Mouse (Mus musculus): ENCODE data around the gene Tmem120a.

Tmem120a gene

DNA sequence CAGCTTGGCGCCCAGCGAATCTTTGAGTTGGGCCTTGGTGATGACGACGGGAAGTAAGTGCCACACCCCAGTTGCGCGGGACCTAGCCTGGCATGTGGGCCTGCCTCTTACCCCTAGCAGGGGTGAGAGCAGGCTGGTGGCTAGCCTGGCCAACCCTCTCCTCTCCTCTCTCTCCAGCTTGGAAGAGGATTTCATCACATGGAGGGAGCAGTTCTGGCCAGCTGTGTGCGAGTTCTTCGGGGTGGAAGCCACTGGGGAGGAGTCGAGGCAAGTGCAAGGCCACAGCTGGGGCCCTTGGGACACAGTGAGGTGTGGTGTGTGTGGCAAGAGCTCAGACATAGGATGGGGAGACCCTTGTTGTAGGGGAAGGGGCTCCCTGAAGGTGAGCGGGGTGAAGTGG is 13.3 kb downstream of the Tmem120a start:
- DNase-seq = no peak

DNA sequence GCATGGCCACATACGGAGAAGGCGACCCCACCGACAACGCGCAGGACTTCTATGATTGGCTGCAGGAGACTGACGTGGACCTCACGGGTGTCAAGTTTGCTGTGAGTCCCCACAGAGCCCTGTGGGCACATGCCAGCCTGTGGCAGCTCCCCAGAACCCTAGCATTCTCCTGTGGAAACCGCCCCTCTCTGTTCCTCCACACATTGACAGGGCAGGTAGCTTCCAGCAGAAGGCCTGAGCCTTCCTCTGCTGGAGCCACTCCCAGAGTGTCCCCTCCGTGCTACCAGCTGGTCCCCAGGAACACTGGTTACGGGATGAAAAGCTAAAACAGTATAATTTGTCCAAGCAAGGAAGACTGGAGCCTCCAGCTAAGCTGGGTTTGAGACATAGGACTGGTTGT is 14.0 kb downstream of the Tmem120a start:
- DNase-seq = no peak

- no peak for DNase-seq
Measured at GRCm38 (mm10) chr5:135729351-135729750, 14.9 kb downstream of the Tmem120a start.

GRCm38 (mm10) chr5:135728361-135728760 is 15.9 kb downstream of the Tmem120a start:
- DNase-seq = no peak

- DNase-seq = no peak
Measured at GRCm38 (mm10) chr5:135727871-135728270, 16.4 kb downstream of the Tmem120a start.

DNA sequence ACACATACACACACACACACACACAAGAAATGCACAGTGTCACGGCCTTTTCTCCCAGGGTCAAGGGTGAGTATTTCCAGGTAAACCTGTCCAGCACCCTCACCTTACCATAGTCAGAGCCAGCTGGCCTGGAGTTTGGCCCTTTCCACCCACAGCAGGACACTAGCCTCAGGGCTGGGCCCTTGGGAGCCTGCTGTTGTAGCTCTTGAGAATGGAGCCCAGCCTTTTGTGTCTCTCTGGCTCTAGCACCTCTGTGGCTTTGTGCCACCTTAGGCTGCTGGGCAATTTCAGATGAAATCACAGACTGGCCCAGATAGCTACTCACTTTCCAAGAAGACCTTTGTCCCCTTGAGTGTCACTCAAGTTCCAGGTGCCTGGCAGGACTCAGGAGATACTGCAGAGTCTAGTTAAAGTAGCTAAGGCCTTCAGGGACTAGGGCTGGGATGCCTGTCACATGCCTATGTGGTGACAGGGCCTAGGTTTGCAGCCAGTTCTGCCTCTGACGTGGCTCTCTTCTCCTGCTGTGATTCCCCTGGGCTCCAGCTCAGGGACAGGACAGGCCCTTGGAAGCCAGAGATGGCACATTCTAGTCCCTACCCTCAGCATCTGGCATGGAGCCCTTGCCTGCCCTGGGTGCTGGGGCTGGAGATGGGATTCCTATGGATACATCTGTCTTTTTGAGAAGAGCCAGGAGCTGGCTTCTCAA is 17.5 kb downstream of the Tmem120a start:
- no peak for DNase-seq

DNA sequence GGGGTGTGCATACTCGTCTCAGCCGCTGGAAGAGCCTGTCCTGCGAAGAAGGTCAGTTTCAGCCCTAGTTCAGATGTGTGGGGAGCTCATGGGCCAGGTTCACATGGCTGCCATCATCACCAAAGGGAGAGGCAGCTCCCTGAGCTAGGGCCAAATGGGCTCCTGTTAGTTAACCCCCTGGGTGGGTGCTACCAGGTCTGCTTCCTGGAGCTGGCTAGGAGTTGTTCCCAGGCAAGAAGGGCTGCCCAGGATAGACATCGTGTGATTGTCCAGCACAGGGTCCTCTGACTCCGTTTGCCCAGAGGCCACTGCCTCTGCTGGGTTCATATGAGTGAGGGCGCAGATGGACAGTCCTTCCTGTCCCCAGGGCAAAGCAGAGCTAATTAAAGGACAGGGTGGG is 18.3 kb downstream of the Tmem120a start:
- no peak for DNase-seq

DNA sequence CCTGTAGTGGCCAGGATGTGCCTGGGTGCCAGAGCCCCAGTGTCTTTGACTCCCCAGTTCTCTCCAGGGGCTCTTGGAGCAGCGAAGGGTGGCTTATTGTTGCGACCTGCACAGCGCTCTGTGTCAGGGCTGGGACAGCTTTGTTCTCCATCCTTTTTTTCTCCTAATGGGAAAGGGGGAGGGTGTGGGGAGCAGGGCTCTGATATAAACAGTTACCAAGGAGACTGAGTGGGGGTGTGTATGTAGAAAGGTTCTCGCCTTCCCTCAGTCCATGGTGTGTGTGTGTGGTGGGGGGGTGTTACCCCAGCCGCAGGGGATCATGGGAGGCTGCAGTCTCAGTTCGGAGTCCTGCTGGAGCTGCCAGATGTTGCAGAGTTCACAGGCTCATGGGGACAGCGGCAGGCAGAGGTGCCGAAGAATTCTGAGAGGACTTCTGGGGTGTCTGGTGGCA is 18.8 kb downstream of the Tmem120a start:
- DNase-seq = no peak

- no peak for DNase-seq
Measured at GRCm38 (mm10) chr5:135724536-135725322, 19.5 kb downstream of the Tmem120a start.

DNA sequence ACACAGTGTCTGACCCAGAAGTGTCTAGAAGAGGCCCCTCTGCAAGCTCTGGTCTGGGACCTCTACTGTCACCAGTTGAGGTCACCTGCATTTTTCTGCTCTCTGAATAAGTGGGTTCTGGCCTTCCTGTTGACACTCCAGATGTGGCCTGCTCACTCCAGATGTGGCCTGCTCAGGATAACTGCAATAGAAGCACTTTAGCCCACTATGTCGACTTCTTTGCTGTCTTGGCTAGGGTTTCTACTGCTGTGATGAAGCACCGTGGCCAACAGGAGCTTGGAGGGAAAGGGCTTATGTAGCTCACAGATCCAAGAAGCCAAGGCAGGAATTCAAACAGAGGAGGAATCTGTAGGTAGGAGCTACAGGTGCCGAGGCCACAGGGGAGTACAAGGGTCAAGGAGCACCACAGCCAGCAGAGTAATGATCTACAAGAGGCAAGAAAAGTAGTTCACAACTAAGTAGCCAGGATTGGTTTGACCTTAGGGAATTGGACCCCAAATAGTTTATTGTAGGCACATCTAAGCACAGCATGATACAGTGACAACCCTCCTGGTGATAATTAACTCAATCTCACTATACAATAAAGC is 21.0 kb downstream of the Tmem120a start:
- no peak for DNase-seq

- no peak for DNase-seq
Measured at GRCm38 (mm10) chr5:135722121-135722520, 22.1 kb downstream of the Tmem120a start.

GRCm38 (mm10) chr5:135721076-135721475 is 23.2 kb downstream of the Tmem120a start:
- no peak for DNase-seq

DNA sequence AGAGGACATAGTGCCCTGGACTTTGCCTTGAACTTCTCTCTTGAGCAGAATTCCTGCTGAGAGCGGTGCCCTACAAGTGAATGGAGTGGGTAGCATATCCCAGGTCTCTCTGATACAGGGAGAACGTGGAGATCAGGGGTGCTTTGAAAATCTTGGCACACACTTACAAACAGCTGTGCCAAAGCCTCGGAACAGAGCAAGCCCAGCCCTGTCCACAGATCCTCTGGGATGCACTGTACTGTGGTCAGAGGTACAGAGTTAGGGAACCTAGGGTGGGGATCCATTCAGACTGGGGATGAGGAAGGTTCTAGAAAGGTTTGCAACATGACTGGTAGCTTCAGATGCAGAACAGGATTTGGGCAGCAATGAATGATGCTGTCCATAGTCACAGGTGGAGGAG is 24.1 kb downstream of the Tmem120a start:
- no peak for DNase-seq

- no peak for DNase-seq
Measured at GRCm38 (mm10) chr5:135719586-135720120, 24.6 kb downstream of the Tmem120a start.

GRCm38 (mm10) chr5:135715624-135716023 is 28.6 kb downstream of the Tmem120a start:
- peak; percentile 46 for DNase-seq

GRCm38 (mm10) chr5:135713441-135714218 is 30.6 kb downstream of the Tmem120a start:
- peak; percentile 66 for DNase-seq

- no peak for DNase-seq
Measured at GRCm38 (mm10) chr5:135712803-135713202, 31.4 kb downstream of the Tmem120a start.

GRCm38 (mm10) chr5:135711582-135712355 is 32.5 kb downstream of the Tmem120a start:
- DNase-seq = no peak

GRCm38 (mm10) chr5:135710599-135711214 is 33.5 kb downstream of the Tmem120a start:
- DNase-seq = no peak

- DNase-seq = no peak
Measured at GRCm38 (mm10) chr5:135709716-135710115, 34.5 kb downstream of the Tmem120a start.

DNA sequence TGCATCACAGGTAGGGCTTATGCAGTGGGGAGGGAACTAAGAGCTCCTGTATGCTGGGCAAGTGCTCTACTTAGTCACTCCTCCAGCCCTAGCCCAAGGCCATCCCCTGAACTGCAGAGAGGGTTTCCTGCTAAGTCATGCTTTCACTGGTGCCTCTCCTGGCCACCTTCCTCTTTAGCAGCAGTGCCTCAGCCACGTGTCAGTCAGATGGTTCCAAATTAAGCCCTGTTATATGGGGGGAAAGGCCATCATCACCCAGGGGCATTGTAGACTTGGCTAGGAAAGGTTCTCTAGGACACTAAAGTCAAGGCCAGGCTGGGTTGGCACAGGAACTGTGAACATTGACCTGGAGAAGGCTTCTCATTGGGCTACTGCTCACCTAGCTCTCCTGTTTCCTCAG is 36.4 kb downstream of the Tmem120a start:
- DNase-seq = no peak

- no peak for DNase-seq
Measured at GRCm38 (mm10) chr5:135707039-135707438, 37.2 kb downstream of the Tmem120a start.
